Mouse (Mus musculus) olfactory bulb, adult 2 months (tissue): ENCODE results near the gene Atad3a.

Source experiments
- CTCF ChIP-seq: fragments of 200-500 bp; IDR thresholded peaks from 2 replicates; pipeline ENCODE4 v1.5.1; 2012; ENCODE audit warnings: low read depth, mild to moderate bottlenecking, low read length, moderate library complexity; ENCODE audit not compliant: insufficient read depth
- POLR2A ChIP-seq: fragments of 200-500 bp; IDR thresholded peaks from 2 replicates; pipeline ENCODE4 v1.6.1; 2012; ENCODE audit warnings: mild to moderate bottlenecking, low read depth, low read length, moderate library complexity; ENCODE audit not compliant: insufficient read depth

GRCm38 (mm10) chr4:155746036-155746548, 14.8 kb downstream of the Atad3a start:
- no peak for TF ChIP-seq CTCF
- no peak for TF ChIP-seq POLR2A
